Mouse (Mus musculus): ENCODE data around the gene Dhps. TPM values are rescaled to one million over a fixed set of nuclear protein-coding genes. Genes with fewer than 3 reads are reported as not detected.

The Dhps gene
- polyA plus RNA-seq (2016; fragmentation: Nextera tagmentation; extraction: Ambion mirVana): 70.5 and 74.5 TPM in 2 replicates

DNA sequence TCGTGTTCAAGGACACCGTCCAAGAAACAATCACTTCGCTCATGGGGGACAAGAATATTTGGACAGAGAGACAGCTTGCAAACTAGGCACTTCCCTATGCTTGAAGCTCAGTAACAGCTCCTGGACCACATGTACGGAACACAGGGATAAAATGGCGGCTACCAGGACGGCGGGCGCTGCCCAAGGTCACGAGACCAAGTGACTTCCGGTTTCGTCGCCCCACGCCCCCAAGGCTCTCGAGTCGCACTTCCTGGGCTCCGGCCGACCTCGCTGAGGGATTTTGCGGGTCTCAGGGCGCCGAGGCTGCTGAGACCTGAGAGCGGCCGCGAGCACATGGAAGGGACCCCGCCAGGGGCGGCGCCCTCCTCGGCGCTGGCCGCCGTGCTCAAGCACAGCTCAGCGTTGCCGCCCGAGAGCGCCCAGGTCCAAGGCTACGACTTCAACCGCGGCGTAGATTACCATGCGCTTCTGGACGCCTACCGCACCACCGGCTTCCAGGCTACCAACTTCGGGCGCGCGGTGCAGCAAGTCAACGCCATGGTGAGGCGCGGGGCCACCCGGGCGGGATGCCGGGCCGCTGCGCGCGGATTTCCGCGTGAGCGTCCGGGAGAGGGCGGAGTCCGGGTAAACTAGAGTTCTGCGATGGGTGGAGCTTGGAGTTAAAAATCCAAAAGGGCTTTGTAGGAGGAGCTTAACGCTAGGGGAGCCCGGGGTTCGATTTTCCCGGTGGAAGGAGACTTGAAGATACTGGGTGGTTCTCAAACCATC is at the start of gene Dhps:
Gene Dhps, plus strand, starts transcription at position 244 of the 768 bp plus-strand sequence.
- peak within 1 kb of the TSS; percentile 94 for H3K4me3 ChIP-seq
- peak within 1 kb of the TSS; percentile 97 for H3K27ac ChIP-seq (replicated peaks)
- peak; percentile 92 for DNase-seq (ENCODE audit: low spot score)
- peaks cover 23% of the 10 kb centered on the region for H3K4me1 ChIP-seq
- H3K36me3 ChIP-seq (replicated peaks): peaks cover 53% of the 10 kb centered on the region
- no peaks in the 10 kb centered on the region for H3K9me3 ChIP-seq
- WGBS: under 1% methylated on average over 68 of the region's 68 CpGs
- H3K27me3 ChIP-seq (replicated peaks; ENCODE audit: low read depth, poor library complexity, severe bottlenecking): no peaks in the 10 kb centered on the region

DNA sequence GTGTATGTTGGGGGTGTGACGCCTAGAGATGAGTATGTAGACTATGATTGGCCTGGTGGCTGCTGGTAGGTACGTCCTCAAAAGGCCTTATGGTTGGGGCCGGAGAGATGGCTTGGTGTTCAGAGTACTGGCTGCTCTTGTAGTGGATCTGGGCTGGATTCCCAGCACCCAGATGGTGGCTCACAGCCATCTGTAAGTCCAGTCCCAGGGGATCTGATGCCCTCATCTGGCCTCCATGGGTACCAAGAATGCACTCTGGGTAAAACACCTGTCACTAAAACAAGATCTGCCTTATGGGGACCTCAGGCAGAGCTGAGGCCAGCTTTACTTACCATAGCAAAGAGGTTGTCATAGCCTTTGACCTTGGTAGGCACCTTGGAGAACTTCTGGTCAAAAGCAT is 47.7 kb upstream of the Dhps start:
- 94% methylated on average over 3 of the region's 3 CpGs for WGBS
- H3K4me3 ChIP-seq: peak overlapping the region; percentile 99

DNA sequence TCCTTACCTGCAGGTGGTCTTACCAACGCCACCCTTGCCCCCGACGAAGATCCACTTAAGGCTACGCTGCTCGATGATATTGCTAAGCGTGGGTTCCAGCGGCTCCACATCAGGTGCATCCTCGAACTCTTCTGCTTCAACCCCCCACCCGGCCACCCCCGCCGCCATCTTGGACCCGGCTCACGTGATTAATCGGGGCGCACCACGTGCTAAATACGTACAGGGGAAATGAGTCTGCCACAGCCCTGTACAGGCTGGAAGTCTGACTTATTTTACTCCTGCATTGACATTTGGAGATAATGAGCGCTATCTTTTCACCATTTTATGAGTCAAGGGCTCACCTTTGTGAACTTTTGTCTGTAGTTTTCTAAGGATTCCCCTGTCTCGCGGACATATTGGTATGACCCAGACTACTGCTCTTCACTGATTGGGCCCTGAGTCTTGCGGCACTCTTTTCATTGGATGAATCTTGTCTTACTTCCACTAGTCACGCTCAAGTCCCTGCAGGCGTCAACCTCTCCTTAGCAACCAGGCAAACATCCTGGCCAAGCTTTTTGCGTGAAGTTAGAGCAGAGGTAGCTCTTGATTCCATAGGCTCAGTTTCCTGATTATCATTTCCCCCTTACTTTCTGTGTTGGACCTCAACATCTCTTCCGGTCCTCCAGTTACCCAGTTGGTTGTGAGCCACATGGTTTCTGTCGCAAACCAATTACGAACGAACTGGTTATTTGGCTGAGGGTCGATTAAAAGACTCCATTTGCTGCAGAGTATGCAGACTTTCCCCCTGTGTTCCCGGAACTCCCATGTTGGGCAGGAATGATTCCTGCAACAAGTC is 46.2 kb upstream of the Dhps start, which contains the start of gene Asna1:
Gene Asna1, minus strand, starts transcription at position 184 of the 835 bp plus-strand sequence.
- Histone ChIP-seq H3K27me3 (replicated peaks; ENCODE audit: low read depth, poor library complexity, severe bottlenecking) (no peaks in the 10 kb centered on the region), H3K4me3 (peak within 1 kb of the TSS; percentile 99)
- 7% methylated on average over 30 of the region's 30 CpGs for whole genome bisulfite sequencing

More for the DNA sequence above, 47.7 kb upstream of the Dhps start:
- peaks cover 35% of the 10 kb centered on the region for H3K4me1 ChIP-seq
- H3K9me3 ChIP-seq: no peaks in the 10 kb centered on the region
- DNase-seq (ENCODE audit: low spot score): no peak
- H3K36me3 ChIP-seq (replicated peaks): peaks cover 56% of the 10 kb centered on the region
- no peaks in the 10 kb centered on the region for H3K27me3 ChIP-seq (replicated peaks; ENCODE audit: low read depth, poor library complexity, severe bottlenecking)
- H3K27ac ChIP-seq (replicated peaks): no peak overlapping the region

DNA sequence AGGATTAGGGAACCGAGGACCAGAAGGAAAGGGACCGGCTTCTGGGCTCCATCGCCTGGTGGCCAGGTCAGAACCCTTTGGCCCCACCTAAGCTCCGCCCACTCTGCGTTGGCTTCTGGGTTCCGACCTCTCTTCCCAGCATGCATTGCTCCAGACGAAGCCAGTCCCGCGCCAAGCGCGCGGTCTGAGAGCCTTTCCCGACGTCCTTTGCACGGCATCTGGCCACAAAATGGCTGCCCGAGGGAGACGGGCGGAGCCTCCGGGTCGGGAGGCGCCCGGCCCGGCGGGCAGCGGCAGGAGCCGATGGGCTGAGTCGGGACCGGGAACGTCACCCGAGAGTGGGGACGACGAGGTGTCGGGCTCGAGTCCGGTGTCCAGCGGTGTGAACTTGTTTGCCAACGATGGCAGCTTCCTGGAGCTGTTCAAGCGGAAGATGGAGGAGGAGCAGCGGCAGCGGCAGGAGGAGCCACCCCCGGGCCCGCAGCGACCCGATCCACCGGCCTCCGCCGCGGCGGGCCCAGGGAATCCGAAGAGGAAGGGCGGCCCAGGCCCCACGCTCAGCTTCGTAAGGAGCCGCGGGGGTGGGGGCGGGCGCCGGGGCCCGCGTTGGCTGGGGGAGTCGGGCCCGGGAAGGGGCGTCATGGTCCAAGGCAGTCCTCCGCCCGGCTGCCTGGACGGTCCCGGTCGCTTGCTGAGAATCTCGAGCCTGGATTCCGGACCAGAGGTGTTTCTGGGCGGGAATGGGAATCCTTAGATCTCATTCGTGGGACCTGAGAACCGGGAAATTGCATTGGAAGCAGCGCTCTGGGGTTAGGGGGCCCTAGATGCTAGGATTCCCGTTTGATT is 44.7 kb upstream of the Dhps start, which contains the start of gene Trir:
Gene Trir, plus strand, starts transcription at position 154 of the 846 bp plus-strand sequence.
- H3K4me1 ChIP-seq: peaks cover 42% of the 10 kb centered on the region
- peaks cover 56% of the 10 kb centered on the region for H3K36me3 ChIP-seq (replicated peaks)
- peak within 1 kb of the TSS; percentile 99 for H3K4me3 ChIP-seq
- H3K27ac ChIP-seq (replicated peaks): peak within 1 kb of the TSS; percentile 98
- no peaks in the 10 kb centered on the region for H3K9me3 ChIP-seq
- WGBS: under 1% methylated on average over 75 of the region's 75 CpGs
- peak; percentile 96 for DNase-seq (ENCODE audit: low spot score)
- no peaks in the 10 kb centered on the region for H3K27me3 ChIP-seq (replicated peaks; ENCODE audit: low read depth, poor library complexity, severe bottlenecking)

More for the DNA sequence above, 46.2 kb upstream of the Dhps start, which contains the start of gene Asna1:
- DNase-seq (ENCODE audit: low spot score): peak; percentile 87
- Histone ChIP-seq H3K27ac (replicated peaks) (peak within 1 kb of the TSS; percentile 98), H3K9me3 (no peaks in the 10 kb centered on the region), H3K36me3 (replicated peaks) (peaks cover 56% of the 10 kb centered on the region), H3K4me1 (peaks cover 42% of the 10 kb centered on the region)

DNA sequence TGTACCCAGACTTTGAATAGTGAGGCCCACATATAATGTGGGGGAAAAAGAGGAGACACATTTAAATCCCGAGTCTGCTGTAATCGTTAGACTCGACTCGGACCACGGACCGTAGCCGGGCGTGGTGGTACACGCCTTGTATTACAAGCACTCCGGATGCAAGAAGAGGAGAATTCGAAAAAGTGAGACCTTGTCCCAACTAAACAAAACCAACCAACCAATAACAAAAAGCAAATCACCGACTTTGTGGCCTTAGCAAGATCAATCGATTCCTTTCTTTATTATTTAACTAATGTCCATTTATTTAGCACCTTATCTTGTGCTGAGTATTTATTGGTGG is 44.1 kb upstream of the Dhps start:
- Histone ChIP-seq H3K4me1 (peaks cover 42% of the 10 kb centered on the region), H3K4me3 (peak overlapping the region; percentile 99), H3K36me3 (replicated peaks) (peaks cover 56% of the 10 kb centered on the region), H3K9me3 (no peaks in the 10 kb centered on the region), H3K27ac (replicated peaks) (peak overlapping the region; percentile 98), H3K27me3 (replicated peaks; ENCODE audit: low read depth, poor library complexity, severe bottlenecking) (no peaks in the 10 kb centered on the region)
- WGBS: 1% methylated on average over 13 of the region's 13 CpGs
- no peak for DNase-seq (ENCODE audit: low spot score)

DNA sequence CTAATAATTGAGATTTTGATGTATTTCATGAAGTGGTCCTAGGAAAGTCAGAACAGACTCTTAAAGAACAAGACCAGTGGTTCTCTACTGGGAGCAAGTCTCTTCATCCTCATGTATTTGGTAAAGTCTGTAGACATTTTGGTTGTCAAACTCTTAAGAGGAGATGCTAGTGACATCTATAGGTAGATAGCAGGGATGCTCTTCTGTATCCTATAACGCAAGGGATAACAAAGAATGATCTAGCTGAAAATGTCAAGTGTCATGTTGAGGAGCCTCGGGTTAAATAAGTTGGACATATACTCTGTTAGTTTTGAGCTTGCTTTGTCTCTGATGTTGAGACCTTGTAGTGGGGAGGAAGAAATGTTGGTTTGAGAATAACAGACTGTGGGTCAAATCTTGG is 43.6 kb upstream of the Dhps start:
- Histone ChIP-seq H3K4me3 (peak overlapping the region; percentile 99), H3K36me3 (replicated peaks) (peaks cover 56% of the 10 kb centered on the region), H3K4me1 (peaks cover 42% of the 10 kb centered on the region), H3K27ac (replicated peaks) (no peak overlapping the region), H3K27me3 (replicated peaks; ENCODE audit: low read depth, poor library complexity, severe bottlenecking) (no peaks in the 10 kb centered on the region), H3K9me3 (no peaks in the 10 kb centered on the region)
- 33% methylated on average over 2 of the region's 2 CpGs for WGBS
- DNase-seq (ENCODE audit: low spot score): no peak

DNA sequence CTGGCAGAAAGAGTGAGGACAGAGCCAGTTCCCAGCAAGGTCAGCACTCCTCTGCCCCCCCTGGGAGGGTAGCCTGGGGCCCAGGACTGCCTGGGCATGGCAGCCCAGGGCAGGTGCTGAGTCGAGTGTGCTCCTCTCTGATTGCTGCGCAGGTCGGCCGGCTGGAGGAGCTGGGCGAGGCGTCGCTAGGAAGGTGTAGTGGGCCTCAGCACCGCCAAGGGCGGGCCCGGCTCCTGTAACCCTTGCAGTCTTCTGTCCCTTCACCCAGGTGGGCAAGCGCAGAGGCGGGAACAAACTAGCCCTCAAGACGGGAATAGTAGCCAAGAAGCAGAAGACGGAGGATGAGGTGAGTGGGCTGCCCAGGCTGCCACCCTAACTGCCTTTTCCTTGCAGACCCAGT is 42.3 kb upstream of the Dhps start:
- Histone ChIP-seq H3K4me3 (peak overlapping the region; percentile 99), H3K4me1 (peaks cover 41% of the 10 kb centered on the region), H3K27me3 (replicated peaks; ENCODE audit: low read depth, poor library complexity, severe bottlenecking) (no peaks in the 10 kb centered on the region), H3K9me3 (no peaks in the 10 kb centered on the region), H3K36me3 (replicated peaks) (peaks cover 57% of the 10 kb centered on the region), H3K27ac (replicated peaks) (no peak overlapping the region)
- no peak for DNase-seq (ENCODE audit: low spot score)
- 89% methylated on average over 14 of the region's 14 CpGs for WGBS

DNA sequence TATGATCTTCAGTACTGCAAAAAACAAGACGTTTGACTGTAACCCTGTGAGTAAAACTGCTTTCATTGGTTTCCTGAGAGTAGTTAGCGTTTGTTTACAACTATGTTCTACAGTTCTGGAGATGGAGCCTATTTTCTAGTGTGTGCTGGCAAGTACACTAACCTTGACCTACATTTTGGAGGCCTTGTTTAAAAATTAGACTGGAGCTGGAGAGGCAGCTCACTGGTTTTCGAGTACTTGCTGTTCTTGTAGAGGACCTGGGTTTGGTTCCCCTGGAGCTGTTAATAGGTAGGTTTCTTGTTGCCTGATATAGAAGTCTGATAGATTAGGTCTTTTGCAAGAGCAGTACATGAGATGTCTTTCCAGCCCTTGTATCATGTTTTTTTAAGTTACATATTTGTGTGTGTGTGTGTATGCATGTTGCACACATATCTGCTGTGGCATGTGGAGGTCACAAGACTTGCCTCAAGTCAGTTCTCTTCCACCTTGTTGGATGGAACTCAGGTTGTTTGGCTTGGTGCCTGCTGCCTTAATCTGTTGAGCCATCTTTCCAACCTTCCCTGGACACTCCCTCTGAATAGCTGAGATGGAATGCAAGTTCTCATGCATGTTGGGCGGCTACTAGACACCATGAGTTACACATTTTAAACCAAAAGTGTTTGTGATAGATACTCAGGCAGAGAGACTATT is 38.8 kb upstream of the Dhps start:
- Histone ChIP-seq H3K27me3 (replicated peaks; ENCODE audit: low read depth, poor library complexity, severe bottlenecking) (no peaks in the 10 kb centered on the region), H3K4me1 (peaks cover 37% of the 10 kb centered on the region), H3K36me3 (replicated peaks) (peaks cover 58% of the 10 kb centered on the region), H3K27ac (replicated peaks) (no peak overlapping the region), H3K9me3 (no peaks in the 10 kb centered on the region), H3K4me3 (no peak overlapping the region)
- no peak for DNase-seq (ENCODE audit: low spot score)
- 86% methylated on average over 4 of the region's 4 CpGs for WGBS

DNA sequence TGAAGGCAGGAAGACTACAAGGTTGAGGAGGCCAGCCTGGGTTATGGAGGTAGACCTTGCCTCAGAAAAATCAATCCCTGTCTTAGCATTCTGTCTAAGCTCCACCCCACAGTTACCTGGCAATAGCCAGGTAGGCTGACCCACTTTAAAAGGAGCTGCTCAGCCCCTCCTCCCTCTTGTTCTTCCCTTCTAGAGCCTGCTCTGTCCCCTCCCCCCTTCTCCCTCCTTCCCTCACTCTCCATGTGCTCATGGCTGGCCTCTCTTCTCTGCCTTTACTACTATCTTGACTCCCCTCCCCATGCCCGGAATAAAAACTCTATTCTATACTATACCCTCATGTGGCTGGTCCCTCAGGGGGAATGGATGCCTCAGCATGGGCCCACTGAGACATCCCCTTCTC is 37.7 kb upstream of the Dhps start:
- no peak for DNase-seq (ENCODE audit: low spot score)
- Histone ChIP-seq H3K4me3 (peak overlapping the region; percentile 23; the same call in 1 of the 2 replicates), H3K27me3 (replicated peaks; ENCODE audit: low read depth, poor library complexity, severe bottlenecking) (no peaks in the 10 kb centered on the region), H3K4me1 (peaks cover 37% of the 10 kb centered on the region), H3K9me3 (no peaks in the 10 kb centered on the region), H3K27ac (replicated peaks) (no peak overlapping the region), H3K36me3 (replicated peaks) (peaks cover 55% of the 10 kb centered on the region)
- 62% methylated on average over 1 of the region's 1 CpGs for WGBS

DNA sequence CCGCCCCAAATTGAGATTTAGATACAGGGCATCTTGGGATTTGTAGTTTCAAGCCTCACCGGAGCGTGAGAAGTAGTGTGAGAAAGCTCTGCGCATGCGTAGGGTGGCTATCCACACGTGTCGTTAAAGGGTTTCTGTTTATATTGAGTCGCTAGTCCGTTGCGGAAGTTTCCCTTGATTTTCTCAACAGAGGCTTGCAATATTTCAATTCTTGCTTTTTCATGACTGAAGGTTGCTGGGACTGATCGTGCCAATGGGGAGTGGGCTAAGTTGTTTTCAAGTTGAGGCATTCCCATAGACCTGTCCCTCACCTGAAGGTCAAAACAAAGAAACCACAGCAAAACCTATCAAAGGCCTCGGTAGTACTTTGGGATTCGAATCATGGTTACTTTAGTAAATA is 36.8 kb upstream of the Dhps start:
- Histone ChIP-seq H3K36me3 (replicated peaks) (peaks cover 48% of the 10 kb centered on the region), H3K27ac (replicated peaks) (peak overlapping the region; percentile 96), H3K9me3 (no peaks in the 10 kb centered on the region), H3K4me1 (peaks cover 40% of the 10 kb centered on the region), H3K4me3 (peak overlapping the region; percentile 94), H3K27me3 (replicated peaks; ENCODE audit: low read depth, poor library complexity, severe bottlenecking) (no peaks in the 10 kb centered on the region)
- peak; percentile 81 for DNase-seq (ENCODE audit: low spot score)
- 5% methylated on average over 13 of the region's 13 CpGs for WGBS

DNA sequence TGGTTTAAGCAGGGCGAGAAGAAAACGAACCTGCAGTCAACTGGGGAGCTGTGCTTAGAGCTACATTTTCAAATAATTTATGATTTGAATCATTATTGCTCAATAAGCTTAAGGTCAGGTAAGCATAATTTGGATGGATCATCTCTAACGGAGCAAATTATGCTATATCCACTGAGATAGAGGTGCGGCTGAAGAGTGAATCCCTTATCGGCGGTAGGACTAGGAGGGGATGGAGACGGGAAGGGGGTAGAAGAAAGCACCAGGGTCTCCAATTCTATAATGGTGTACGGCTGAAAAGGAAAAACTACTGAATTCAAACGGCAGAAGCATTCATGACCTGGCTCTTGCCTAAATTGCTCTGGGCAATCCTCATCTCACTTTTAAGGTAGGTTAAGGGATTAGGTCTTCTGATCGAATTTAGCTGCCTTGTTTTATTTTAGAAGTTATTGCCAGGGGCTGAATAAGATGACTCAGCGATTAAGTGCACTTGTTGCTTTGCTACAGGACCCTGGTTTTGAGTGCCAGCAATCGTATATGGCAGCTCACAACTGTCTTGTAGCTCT is 36.3 kb upstream of the Dhps start:
- Histone ChIP-seq H3K36me3 (replicated peaks) (peaks cover 48% of the 10 kb centered on the region), H3K27me3 (replicated peaks; ENCODE audit: low read depth, poor library complexity, severe bottlenecking) (no peaks in the 10 kb centered on the region), H3K4me1 (peaks cover 42% of the 10 kb centered on the region), H3K27ac (replicated peaks) (peak overlapping the region; percentile 96), H3K4me3 (peak overlapping the region; percentile 94), H3K9me3 (no peaks in the 10 kb centered on the region)
- no peak for DNase-seq (ENCODE audit: low spot score)
- WGBS: 8% methylated on average over 12 of the region's 12 CpGs
